Mouse (Mus musculus) heart, postnatal 0 days (tissue): ENCODE data around the gene Kcnip3.

ENCODE experiments used
- CTCF ChIP-seq: IDR thresholded peaks from 2 replicates; pipeline ENCODE4 v1.5.1; 2016; ENCODE audit warnings: antibody characterized with exemption, control low read depth, low read depth
- EP300 ChIP-seq: IDR thresholded peaks from 2 replicates; pipeline ENCODE4 v1.6.1; 2016; ENCODE audit warnings: antibody characterized with exemption, low read depth

DNA sequence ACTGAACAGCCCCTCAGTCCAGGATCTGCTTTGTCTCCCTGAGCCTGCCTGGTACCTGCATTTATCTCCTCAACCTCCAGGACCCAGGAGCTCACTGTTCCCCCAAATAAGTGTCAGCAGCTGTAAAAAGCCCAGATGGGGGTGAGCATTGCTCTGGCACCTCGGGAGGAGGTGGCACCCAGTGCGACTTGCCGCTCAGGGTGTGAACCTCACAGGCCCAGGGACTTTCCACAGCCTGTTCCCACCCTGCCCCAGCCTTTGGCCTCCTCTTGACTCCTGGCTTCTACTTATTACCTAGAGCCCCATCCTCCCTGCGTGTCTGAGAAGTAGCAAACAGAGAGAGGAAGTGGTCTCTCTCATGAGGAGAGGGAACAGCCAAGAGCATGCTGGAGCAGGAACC is 16.7 kb downstream of the Kcnip3 start:
- no peak for TF ChIP-seq CTCF
- TF ChIP-seq EP300, result no peak
